Mouse (Mus musculus) layer of hippocampus, postnatal 10 days (tissue): ENCODE results near the gene Lhx1. TPM values are rescaled to one million over a fixed set of nuclear protein-coding genes. Genes with fewer than 3 reads are reported as not detected.

Source experiments
- DNase-seq, 2 experiments: peaks; one replicate each; pipeline ENCODE4 v3.0.0; 2021; ENCODE audit warnings: low spot score in 2 of 2
- long read RNA-seq: library from polyadenylated mRNA; stranded (forward); transcript quantifications from one replicate; pipeline ENCODE4 v2.0.0, GENCODE M21; 2023
- total RNA-seq, 2 experiments: library from RNA; stranded (reverse); gene quantifications; 2 replicates each; pipeline ENCODE4 v1.2.3; 2021

Lhx1 gene
- total RNA-seq, result 1 to 10 TPM; 1.3 to 2.0 TPM
- long read RNA-seq, partial matches to known transcripts, result 0 of 1 reads
- long read RNA-seq, other reads (novel, unspliced or antisense), result 1 of 1 reads

- no peak for DNase-seq
Measured at GRCm38 (mm10) chr11:84525421-84526274, at the start of gene Lhx1. Gene Lhx1 (minus strand): TSS chr11:84525535.

DNA sequence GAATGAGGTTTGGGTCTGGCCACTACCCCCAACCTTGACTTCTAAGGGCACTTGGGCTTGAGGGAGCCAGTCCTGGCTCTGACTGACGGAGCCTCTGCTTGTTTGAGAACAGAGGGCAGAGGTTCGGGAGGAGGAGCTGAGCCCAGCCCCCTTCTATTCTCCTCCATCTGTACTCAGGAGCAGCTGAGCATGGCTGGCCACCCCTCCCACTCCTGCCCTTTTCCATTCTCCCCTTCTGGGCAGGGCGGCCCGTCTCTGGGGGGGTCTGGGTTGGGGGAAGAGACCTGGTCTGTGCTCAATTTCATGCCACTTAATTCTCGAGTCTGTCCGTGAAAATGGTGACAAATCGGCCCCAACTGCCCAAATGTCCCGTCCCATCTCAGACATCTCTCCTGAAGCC, 49.5 kb upstream of the Lhx1 start:
- DNase-seq, result no peak

- DNase-seq, result no peak
Measured at GRCm38 (mm10) chr11:84573637-84574036, 48.3 kb upstream of the Lhx1 start.

GRCm38 (mm10) chr11:84570812-84571211, 45.5 kb upstream of the Lhx1 start:
- no peak for DNase-seq

DNA sequence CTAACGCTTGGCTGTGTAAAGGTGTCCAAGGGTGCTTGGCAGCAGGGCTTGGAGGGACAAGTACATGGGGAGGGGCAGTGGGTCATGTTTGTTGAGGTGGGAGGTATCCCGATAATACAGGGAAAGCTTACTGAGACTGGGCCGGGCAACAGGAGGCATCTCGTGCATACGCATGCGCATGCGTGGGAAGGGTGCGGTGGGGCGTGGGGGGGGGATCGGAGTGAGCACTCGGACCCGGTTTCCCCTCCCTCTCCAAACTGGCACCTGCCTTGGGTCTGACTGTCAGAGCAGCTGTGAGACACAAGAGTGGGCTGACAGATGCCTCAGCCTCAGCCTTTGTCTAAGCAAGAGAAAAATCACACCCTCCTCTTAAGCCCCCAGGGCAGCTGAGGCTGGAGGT, 45.1 kb upstream of the Lhx1 start:
- peak; percentile 21 to 41 for DNase-seq

- no peak for DNase-seq
Measured at GRCm38 (mm10) chr11:84569052-84569751, 43.9 kb upstream of the Lhx1 start.

DNA sequence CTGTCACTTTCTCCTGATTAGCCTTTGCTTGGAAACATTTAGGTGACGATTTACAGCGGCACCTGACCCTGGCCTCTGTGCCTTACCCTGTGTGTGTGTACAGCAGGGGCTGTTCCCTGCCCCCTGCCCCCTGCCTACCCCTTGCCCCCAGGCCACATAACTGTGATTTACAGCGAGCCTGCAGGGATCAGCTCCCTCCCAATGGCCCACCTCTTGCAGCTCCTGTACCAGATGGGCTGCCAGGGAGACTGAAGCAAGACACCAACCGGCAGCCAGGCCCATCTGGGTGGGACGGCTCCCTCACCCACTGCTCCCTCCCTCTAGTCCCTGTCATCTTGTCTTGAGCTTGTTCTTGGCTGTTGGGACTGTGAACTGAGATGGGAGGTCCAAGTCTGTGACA, 43.1 kb upstream of the Lhx1 start:
- no peak for DNase-seq

DNA sequence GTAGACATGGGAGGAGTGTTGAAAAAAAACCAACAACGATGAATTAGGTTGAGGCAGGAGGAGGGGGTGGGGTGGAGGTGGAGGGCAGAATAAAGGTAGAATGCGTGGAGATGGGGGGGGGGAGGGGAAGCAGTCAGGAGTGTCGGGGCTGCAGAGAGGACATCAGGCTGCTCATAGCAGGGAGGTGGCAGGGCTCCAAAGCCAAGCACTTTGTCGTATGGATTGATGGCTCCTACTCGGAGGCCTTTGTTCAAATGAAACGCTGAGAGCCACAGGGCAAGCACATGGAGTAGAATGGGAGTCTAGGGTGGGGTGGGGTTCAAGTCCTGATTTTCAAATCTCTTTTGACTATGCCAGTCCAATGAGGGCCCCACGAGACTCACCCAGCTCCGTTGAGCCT, 41.4 kb upstream of the Lhx1 start:
- no peak for DNase-seq

DNA sequence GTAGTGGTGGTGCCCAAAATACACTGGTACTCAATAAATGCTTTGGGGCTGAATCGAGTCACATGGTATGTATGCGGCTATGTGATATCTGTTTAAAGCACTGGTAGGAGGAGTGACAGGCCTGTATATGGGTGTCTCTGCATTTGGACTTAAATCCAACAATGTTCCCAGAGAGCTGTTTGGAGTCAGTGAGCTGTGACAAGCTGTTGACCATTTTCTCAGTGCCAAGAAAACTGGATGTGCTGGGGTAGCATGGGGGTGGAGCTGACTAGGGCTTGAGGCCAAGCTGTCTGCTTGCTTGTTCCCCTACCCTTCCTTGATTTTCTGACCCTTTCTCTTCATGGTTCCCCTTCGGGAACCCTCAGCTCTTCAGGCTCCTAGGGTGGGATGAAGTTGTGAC, 39.9 kb upstream of the Lhx1 start:
- DNase-seq, result no peak

GRCm38 (mm10) chr11:84563360-84563759, 38.0 kb upstream of the Lhx1 start:
- DNase-seq, result no peak

DNA sequence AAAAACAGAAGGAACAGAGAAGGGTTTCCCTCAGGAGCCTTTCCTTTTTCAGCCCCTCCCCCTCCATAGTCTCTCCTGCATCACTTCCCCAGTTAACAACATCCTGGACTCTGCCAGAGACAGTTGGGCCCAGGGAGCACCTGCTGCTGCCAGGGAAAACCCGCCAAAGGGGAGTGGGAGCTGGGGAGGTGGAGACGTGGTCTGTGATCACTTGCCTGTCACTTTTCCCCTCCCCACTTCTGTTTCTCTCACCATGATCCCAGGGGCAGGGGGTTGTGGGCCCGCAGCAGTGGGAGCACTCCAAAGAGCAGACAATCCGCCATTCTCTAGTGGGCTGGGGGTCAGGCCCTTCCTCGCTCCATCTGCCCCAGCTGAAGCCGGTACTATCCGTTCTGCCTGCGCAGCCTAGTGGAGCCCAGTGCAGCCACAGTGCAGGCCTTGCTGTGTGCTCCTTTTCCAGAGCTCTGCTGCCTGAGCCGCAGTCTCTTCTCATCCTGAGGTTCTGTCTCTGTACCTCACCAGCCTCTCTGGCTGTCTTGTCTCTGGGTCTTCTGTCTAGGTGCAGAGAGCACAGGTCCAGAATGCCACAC, 37.5 kb upstream of the Lhx1 start:
- no peak for DNase-seq

GRCm38 (mm10) chr11:84561546-84561945, 36.2 kb upstream of the Lhx1 start:
- no peak for DNase-seq

GRCm38 (mm10) chr11:84553821-84554450, 28.6 kb upstream of the Lhx1 start:
- peak in 1 of 2 experiments; percentile 45 for DNase-seq

GRCm38 (mm10) chr11:84551296-84551695, 26.0 kb upstream of the Lhx1 start:
- DNase-seq, result no peak

DNA sequence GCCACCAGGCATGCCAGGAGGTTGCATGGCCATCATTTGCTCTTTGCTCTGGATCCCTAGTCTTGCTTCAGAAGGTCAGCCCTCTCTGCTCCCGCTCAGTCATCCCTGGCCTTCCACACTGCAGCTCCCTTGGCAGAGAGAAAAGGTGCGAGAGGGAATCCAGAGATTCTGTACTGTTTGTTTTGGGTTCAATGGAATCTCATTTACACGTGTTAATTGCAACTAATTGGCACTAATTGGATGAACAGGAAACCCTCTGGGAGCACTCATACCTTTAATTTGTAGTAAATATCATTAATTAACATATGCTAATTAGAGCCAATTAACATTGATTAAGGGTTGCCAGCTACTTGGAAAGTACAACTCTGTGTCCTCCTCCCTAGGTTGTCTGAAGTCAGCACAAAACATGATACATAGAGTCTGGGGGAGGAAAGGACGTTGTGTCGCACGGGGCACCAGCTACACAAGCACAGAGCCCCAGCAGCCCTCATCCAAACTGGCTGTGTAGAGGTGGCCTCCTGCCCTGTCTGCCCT, 24.0 kb upstream of the Lhx1 start:
- no peak for DNase-seq

GRCm38 (mm10) chr11:84548293-84548692, 23.0 kb upstream of the Lhx1 start:
- no peak for DNase-seq

- no peak for DNase-seq
Measured at GRCm38 (mm10) chr11:84539981-84540380, 14.6 kb upstream of the Lhx1 start.

DNA sequence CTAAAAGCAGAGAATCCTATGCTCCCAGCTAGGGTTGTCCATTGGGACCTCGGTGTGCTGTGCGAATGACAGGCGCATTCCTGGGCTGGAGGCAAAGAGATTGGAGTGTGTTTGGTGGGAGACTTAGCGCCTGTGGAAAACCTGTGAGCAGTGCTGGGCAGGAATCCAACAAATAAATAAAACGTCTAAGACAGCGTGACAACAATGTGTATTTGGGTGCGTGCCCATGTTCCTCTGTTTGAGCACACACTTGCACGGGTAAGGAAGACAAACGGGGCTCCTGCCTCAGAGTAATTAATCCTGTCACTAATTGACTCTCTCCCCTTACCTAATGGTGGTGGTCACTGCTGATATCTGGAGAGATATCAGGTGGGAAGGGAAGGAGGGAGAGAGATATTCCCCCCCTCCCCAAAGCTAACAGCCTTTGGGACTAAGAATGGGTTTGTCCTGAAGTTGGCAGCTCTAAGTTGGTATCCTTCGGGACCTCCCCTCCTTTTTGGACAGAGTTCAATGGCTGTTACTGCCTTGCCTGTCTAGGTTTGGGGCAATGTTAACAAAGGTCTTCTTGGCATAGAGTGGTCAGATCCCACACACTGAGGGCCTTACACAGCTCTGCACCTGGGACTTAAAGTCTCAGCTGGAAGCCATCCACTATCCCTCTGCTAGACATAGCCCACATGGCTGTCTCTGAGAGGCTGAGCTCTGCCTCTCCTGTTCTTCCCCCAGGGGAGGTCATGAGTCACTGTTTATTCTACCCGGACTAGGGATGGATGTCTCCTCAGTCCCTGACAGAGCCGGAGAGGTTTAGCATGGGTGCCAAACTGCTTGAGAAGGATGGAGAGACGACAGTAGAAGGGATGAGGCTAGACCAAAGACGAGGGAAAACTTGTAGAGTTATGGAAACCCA, 4.7 kb upstream of the Lhx1 start:
- DNase-seq, result no peak

- no peak for DNase-seq
Measured at GRCm38 (mm10) chr11:84529143-84529755, 3.9 kb upstream of the Lhx1 start.
